Mouse (Mus musculus) kidney, embryonic 14.5 days (tissue): Measurements from ENCODE around the gene Ccdc85c. TPM values are rescaled to one million over a fixed set of nuclear protein-coding genes. Genes with fewer than 3 reads are reported as not detected.

Source experiments
- ATAC-seq: fragments of 200-750 bp; cut with Nextera tagmentation; 2 replicates; pipeline ENCODE4 v1.8.0; 2017; ENCODE audit warnings: moderate number of reproducible peaks, mild to moderate bottlenecking, moderate TSS enrichment, moderate library complexity; ENCODE audit not compliant: low FRiP score, low TSS enrichment
- H3K27ac ChIP-seq: fragments of 300-500 bp; sonication (generic); 2 replicates; pipeline ENCODE4 v1.5.1; 2014; ENCODE audit warnings: low read depth, mild to moderate bottlenecking, low read length, moderate library complexity, mixed read lengths
- H3K27me3 ChIP-seq: fragments of 300-500 bp; sonication (generic); 2 replicates; pipeline ENCODE4 v1.6.1; 2014; ENCODE audit warnings: mild to moderate bottlenecking, low read length; ENCODE audit not compliant: control insufficient read depth, insufficient read depth
- H3K36me3 ChIP-seq: fragments of 300-500 bp; sonication (generic); 2 replicates; pipeline ENCODE4 v1.6.1; 2014; ENCODE audit warnings: low read length, mixed read lengths; ENCODE audit not compliant: control insufficient read depth, insufficient read depth
- H3K4me1 ChIP-seq: fragments of 300-500 bp; sonication (generic); 2 replicates; pipeline ENCODE4 v1.6.1; 2014; ENCODE audit warnings: low read length, mixed read lengths; ENCODE audit not compliant: control insufficient read depth, insufficient read depth
- H3K4me2 ChIP-seq: fragments of 300-500 bp; sonication (generic); replicated peaks from 2 replicates; pipeline ENCODE4 v1.6.1; 2014; ENCODE audit warnings: low read depth, mild to moderate bottlenecking, low read length
- H3K4me3 ChIP-seq: fragments of 300-500 bp; sonication (generic); 2 replicates; pipeline ENCODE4 v1.5.1; 2014; ENCODE audit warnings: mild to moderate bottlenecking, low read length
- H3K9ac ChIP-seq: fragments of 300-500 bp; sonication (generic); 2 replicates; pipeline ENCODE4 v1.6.1; 2014; ENCODE audit warnings: low read depth, mild to moderate bottlenecking, low read length, moderate library complexity
- H3K9me3 ChIP-seq: fragments of 300-500 bp; sonication (generic); 2 replicates; pipeline ENCODE4 v1.6.1; 2016; ENCODE audit warnings: low read length; ENCODE audit not compliant: control insufficient read depth
- WGBS: fragments of 180-500 bp; shearing (Covaris S2); extraction: QIAGEN DNeasy Blood & Tissue Kit; methylation state at CpG from one replicate; pipeline ENCODE4 v1.1.7; 2014; 5-methylcytosine and 5-hydroxymethylcytosine counted together
- polyA plus RNA-seq: library from polyadenylated mRNA; unstranded; fragments of >200 nt; fragmentation: Nextera tagmentation; extraction: Ambion mirVana; gene quantifications from 2 replicates; pipeline ENCODE4 v1.2.1, GENCODE M21; 2014

Gene Ccdc85c
- polyA plus RNA-seq, 1 experiment from 2014 or later, result 9.9 TPM

- H3K4me3 ChIP-seq, result no peak overlapping the region
- H3K4me2 ChIP-seq, result no peak overlapping the region
- H3K9me3 ChIP-seq, result no peaks in the 10 kb centered on the region
- no peak overlapping the region for H3K27ac ChIP-seq
- no peaks in the 10 kb centered on the region for H3K27me3 ChIP-seq
- no peak overlapping the region for H3K9ac ChIP-seq
- peak; percentile 28; the same call in 1 of the 2 replicates for ATAC-seq
- H3K36me3 ChIP-seq, result no peaks in the 10 kb centered on the region
- peaks cover 41% of the 10 kb centered on the region; the same call in 1 of the 2 replicates for H3K4me1 ChIP-seq
- WGBS, result 54% methylated on average over 10 of the region's 10 CpGs
These were observed 54.0 kb downstream of the Ccdc85c start for GRCm38 (mm10) chr12:108221206-108221605.

GRCm38 (mm10) chr12:108220621-108221020 lies 54.6 kb downstream of the Ccdc85c start:
- Histone ChIP-seq H3K4me2 (no peak overlapping the region), H3K27me3 (no peaks in the 10 kb centered on the region), H3K4me3 (no peak overlapping the region), H3K4me1 (peaks cover 41% of the 10 kb centered on the region; the same call in 1 of the 2 replicates), H3K27ac (no peak overlapping the region), H3K36me3 (no peaks in the 10 kb centered on the region), H3K9me3 (no peaks in the 10 kb centered on the region), H3K9ac (no peak overlapping the region)
- 70% methylated on average over 12 of the region's 12 CpGs for WGBS
- peak; percentile 16; the same call in 1 of the 2 replicates for ATAC-seq

GRCm38 (mm10) chr12:108219825-108220616 lies 55.2 kb downstream of the Ccdc85c start:
- H3K27ac ChIP-seq, result no peak overlapping the region; the same call in 1 of the 2 replicates
- no peak for ATAC-seq
- no peaks in the 10 kb centered on the region for H3K9me3 ChIP-seq
- 75% methylated on average over 18 of the region's 21 CpGs for WGBS
- H3K27me3 ChIP-seq, result no peaks in the 10 kb centered on the region
- H3K9ac ChIP-seq, result no peak overlapping the region
- no peak overlapping the region for H3K4me2 ChIP-seq
- peaks cover 41% of the 10 kb centered on the region; the same call in 1 of the 2 replicates for H3K4me1 ChIP-seq
- H3K36me3 ChIP-seq, result no peaks in the 10 kb centered on the region
- H3K4me3 ChIP-seq, result no peak overlapping the region

GRCm38 (mm10) chr12:108219163-108219562 lies 56.1 kb downstream of the Ccdc85c start:
- no peak overlapping the region for H3K9ac ChIP-seq
- H3K4me1 ChIP-seq, result peaks cover 36% of the 10 kb centered on the region; the same call in 1 of the 2 replicates
- H3K4me2 ChIP-seq, result no peak overlapping the region
- H3K4me3 ChIP-seq, result no peak overlapping the region
- ATAC-seq, result no peak
- H3K27me3 ChIP-seq, result no peaks in the 10 kb centered on the region
- H3K27ac ChIP-seq, result peak overlapping the region; percentile 17; the same call in 1 of the 2 replicates
- no peaks in the 10 kb centered on the region for H3K36me3 ChIP-seq
- WGBS, result 58% methylated on average over 15 of the region's 15 CpGs
- H3K9me3 ChIP-seq, result no peaks in the 10 kb centered on the region

- no peak for ATAC-seq
These were observed 57.7 kb downstream of the Ccdc85c start for GRCm38 (mm10) chr12:108217572-108217971.

GRCm38 (mm10) chr12:108216611-108217370 lies 58.4 kb downstream of the Ccdc85c start:
- no peaks in the 10 kb centered on the region for H3K27me3 ChIP-seq
- WGBS, result 72% methylated on average over 11 of the region's 11 CpGs
- H3K4me1 ChIP-seq, result peaks cover 43% of the 10 kb centered on the region
- no peak overlapping the region for H3K9ac ChIP-seq
- H3K36me3 ChIP-seq, result no peaks in the 10 kb centered on the region
- no peak overlapping the region for H3K4me2 ChIP-seq
- H3K9me3 ChIP-seq, result no peaks in the 10 kb centered on the region
- H3K27ac ChIP-seq, result no peak overlapping the region
- ATAC-seq, result no peak
- H3K4me3 ChIP-seq, result no peak overlapping the region

More at GRCm38 (mm10) chr12:108217572-108217971, 57.7 kb downstream of the Ccdc85c start:
- no peak overlapping the region for H3K27ac ChIP-seq
- no peak overlapping the region for H3K4me3 ChIP-seq
- H3K4me2 ChIP-seq, result no peak overlapping the region
- H3K9ac ChIP-seq, result no peak overlapping the region
- H3K27me3 ChIP-seq, result no peaks in the 10 kb centered on the region
- H3K9me3 ChIP-seq, result no peaks in the 10 kb centered on the region
- no peaks in the 10 kb centered on the region for H3K36me3 ChIP-seq
- H3K4me1 ChIP-seq, result peaks cover 36% of the 10 kb centered on the region
- WGBS, result 69% methylated on average over 5 of the region's 5 CpGs

- no peak overlapping the region for H3K4me2 ChIP-seq
- H3K4me1 ChIP-seq, result peaks cover 37% of the 10 kb centered on the region
- H3K9ac ChIP-seq, result no peak overlapping the region
- no peaks in the 10 kb centered on the region for H3K9me3 ChIP-seq
- H3K4me3 ChIP-seq, result no peak overlapping the region
- WGBS, result 29% methylated on average over 8 of the region's 8 CpGs
- no peaks in the 10 kb centered on the region for H3K27me3 ChIP-seq
- peak; percentile 16; the same call in 1 of the 2 replicates for ATAC-seq
- H3K27ac ChIP-seq, result no peak overlapping the region
- H3K36me3 ChIP-seq, result no peaks in the 10 kb centered on the region
These were observed 60.1 kb downstream of the Ccdc85c start for GRCm38 (mm10) chr12:108215090-108215489.

GRCm38 (mm10) chr12:108213090-108214041 lies 61.9 kb downstream of the Ccdc85c start:
- Histone ChIP-seq H3K4me3 (no peak overlapping the region), H3K4me1 (peaks cover 23% of the 10 kb centered on the region), H3K4me2 (no peak overlapping the region; the same call in 1 of the 2 replicates), H3K27me3 (no peaks in the 10 kb centered on the region), H3K36me3 (no peaks in the 10 kb centered on the region), H3K9ac (peak overlapping the region; percentile 32; the same call in 1 of the 2 replicates), H3K27ac (no peak overlapping the region), H3K9me3 (no peaks in the 10 kb centered on the region)
- 13% methylated on average over 18 of the region's 18 CpGs for WGBS
- 0 out of 2 replicates have a peak, but pooled peaks have one; percentile 10 for ATAC-seq
